Mouse (Mus musculus) kidney, postnatal 4 days (tissue): ENCODE data around the gene Dhh.

ENCODE experiments used
- DNase-seq, 2 experiments: peaks; one replicate each; pipeline ENCODE4 v3.0.0; 2021; ENCODE audit warnings: mixed read lengths in 2 of 2

Dhh gene

GRCm38 (mm10) chr15:98914903-98915302 is 16.6 kb upstream of the Dhh start:
- no peak for DNase-seq

GRCm38 (mm10) chr15:98904692-98905091 is 6.4 kb upstream of the Dhh start:
- DNase-seq = peak; percentile 68 to 72

DNA sequence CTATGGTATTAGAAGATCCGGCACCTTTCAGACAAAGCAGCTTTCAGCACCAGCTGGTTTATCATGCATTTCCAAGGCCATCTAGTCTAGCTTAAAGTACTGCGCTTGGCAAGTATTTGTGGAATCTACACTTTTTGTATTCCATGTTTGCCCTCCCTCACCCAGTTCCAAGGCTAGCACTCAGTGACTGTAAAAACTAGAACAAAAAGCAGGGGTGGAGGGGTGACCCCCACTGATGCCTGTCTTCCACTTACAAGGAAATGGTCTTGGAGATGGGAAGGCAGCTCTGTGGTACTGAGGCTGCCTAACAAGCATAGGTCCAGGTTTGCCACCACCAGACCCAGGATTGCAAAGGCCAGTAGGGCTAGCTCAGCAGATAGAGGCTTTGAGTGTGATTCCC is 4.3 kb upstream of the Dhh start:
- no peak for DNase-seq

DNA sequence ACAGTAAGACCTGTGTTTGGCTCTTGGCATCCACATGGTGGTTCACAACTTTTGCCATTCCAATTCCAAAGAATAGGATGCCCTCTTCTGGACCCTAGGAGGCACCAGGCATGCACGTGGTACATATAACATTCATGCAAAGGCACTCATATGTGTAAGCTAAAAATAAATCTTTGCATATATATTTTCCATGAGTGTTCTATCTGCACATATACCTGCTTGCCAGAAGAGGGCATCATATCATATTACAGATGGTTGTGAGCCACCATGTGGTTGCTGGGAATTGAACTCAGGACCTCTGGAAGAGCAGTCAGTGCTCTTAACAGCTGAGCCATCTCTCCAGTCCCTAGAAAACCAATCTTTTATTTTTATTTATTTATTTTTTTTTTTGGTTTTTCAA is 3.2 kb upstream of the Dhh start:
- DNase-seq = no peak

- peak; percentile 55 to 69 for DNase-seq
Measured at GRCm38 (mm10) chr15:98897495-98897894, 845 bp downstream of the Dhh start.

DNA sequence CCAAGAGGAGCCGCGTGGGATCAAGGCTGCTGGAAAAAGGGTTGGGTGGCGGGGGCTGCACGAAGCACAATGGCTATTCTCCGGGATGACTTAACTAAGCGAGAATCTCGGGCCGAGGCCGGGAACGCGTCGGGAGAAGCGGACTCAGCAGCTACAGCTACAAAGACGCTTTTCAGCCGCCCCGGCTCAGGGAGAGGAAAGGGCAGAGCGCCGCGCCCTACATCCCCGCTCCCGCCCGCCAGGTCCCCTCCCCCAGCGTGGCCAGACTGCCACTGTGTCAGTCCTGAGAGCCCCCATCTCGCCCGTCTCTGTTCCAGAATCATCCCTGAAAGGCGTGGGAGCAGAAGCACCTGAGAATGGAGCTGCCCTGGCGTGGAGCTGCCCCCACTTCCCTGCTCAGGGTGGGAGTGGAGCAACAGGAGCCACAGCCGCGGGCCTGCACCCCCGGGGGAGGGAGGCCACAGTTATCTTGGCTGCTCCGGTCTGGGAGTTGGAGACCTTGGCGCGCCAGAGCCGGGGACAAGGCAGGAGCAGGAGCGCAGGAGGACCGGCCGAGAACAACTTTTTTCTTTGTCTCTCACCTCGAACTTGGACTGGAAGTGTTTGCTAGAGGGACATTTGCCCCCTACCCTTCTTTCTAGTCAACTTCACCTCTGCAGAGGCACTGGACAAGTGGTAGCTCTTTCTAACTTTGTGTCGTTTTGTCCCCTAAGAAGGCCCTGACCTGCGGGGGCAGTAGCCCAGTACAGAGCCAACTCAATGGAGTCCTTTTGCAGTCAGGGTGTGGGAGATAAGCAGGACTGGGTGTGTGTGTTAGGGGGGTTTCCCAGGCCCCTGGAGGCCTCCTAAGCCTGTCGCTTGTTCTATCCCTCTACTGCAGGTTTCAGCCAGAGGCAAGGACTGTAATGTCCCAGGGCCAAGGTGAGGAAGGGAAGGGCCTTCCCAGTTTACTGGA is 2.4 kb downstream of the Dhh start:
- peak; percentile 62 to 75 for DNase-seq

DNA sequence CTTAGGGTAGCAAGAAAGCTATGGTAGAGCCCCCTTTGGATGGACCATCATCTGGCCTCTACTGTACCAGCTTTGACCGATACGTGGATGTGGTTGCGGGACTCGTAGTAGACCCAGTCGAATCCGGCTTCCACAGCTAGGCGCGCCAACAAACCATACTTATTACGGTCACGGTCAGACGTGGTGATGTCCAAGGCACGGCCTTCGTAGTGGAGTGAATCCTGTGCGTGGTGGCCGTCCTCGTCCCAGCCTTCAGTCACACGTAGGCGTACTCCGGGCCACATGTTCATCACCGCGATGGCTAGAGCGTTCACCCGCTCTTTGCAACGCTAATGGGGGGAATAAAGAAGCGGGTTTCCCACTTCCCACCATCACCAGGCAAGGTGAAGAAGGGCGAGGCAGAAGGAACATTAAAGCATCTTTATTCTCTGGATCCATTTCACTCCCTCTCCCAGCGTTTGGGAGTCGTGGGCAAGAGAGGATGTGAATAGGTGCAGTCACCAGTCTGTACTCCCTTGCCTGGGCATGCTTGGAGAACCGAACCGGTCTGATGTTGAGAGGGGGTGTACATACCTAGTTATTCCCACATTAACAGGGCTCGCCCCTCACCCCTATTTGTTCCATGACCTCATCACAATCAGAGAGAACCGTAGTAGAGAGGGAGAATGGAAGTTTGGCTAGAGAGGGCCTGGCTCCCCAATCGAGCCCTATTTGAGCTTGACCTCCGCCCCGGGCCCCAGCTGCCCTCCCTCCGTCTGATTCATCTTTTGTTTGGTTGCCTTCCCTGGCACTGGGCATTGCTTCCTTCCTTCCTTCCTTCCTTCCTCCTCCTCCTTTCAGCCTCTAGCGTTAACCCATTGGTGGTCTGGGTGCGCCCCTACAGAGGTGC is 3.4 kb downstream of the Dhh start:
- DNase-seq = peak in 1 of 2 experiments; percentile 24

- peak; percentile 57 to 73 for DNase-seq
Measured at GRCm38 (mm10) chr15:98893940-98894745, 4.2 kb downstream of the Dhh start, which contains the start of gene Rhebl1. Gene Rhebl1 (minus strand): TSS chr15:98894540.

GRCm38 (mm10) chr15:98893036-98893435 is 5.3 kb downstream of the Dhh start:
- DNase-seq = no peak

GRCm38 (mm10) chr15:98891907-98892606 is 6.3 kb downstream of the Dhh start:
- DNase-seq = peak; percentile 61 to 78

GRCm38 (mm10) chr15:98891198-98891742 is 7.1 kb downstream of the Dhh start:
- peak in 1 of 2 experiments; percentile 37 for DNase-seq

GRCm38 (mm10) chr15:98887526-98887925 is 10.8 kb downstream of the Dhh start:
- no peak for DNase-seq

GRCm38 (mm10) chr15:98886667-98887387 is 11.5 kb downstream of the Dhh start:
- no peak for DNase-seq

- DNase-seq = no peak
Measured at GRCm38 (mm10) chr15:98884106-98884505, 14.2 kb downstream of the Dhh start.

- no peak for DNase-seq
Measured at GRCm38 (mm10) chr15:98883661-98884060, 14.7 kb downstream of the Dhh start.

DNA sequence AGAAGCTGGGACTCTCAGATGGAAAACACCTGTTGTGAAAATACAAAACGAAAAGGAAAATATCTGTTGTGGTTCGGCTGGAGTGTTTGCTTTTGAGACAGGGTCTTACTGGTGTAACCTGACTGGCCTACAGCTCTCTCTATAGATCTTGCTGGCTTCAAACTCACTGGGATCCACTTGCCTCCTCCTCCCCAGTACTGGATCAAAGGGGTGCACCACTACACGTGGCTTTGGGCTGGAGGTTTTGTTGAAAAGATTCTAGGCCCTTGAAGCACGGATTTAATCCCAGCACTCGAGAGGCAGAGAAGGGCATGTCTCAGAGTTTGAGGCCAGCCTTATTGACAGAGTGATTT is 16.7 kb downstream of the Dhh start:
- DNase-seq = no peak

DNA sequence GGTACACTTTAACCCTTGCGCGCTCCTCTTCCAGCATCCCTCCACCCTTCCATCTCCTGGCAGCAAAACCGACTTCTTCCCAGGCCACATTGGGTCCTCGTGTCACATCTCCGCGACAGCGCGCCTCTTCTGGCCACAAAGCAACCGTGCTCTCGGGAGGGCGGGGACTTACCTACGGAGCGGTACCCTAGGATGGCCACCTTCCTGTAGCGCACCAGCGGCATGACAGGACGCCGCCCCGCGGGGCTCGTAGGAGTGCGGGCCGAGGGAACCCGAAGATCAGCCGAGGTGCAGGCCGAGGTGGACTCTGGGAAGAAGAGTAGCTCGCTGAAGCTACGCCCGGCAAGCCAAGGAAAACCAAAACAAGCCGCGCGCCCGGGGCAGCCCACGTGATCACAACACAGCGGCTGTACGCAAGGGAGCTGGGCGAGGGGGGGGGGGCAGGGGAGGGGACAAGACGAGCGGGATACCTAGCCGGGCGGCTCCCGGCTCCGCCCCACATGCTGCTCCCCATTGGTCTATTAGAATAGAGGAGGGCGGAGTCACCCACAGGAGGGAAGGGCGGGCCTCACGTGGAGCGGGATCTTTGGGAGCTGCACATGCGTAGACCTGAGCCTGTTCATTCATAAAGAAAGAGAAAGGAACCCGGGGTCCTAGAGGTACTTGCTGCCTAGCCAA is 17.2 kb downstream of the Dhh start:
- DNase-seq = peak; percentile 91 to 95

DNA sequence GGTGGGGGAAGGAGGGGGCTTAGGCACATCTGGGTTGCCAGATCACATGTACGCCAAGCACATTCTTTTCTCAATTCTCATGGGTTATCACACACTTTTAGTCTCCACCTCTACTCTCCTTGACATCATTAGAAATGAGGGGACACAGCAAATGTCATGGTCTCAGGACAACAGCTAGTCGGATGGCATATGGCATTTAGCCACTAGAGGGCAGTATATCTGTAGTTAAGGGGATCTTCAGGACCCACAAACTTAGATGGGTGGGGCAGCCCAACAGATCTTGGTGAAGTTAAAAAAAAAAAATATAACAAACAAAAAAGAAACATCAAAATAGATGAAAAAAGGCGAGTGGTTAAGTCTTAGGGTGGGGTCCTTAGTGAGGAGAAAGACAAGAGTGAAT is 21.0 kb downstream of the Dhh start:
- DNase-seq = peak; percentile 52 to 71

DNA sequence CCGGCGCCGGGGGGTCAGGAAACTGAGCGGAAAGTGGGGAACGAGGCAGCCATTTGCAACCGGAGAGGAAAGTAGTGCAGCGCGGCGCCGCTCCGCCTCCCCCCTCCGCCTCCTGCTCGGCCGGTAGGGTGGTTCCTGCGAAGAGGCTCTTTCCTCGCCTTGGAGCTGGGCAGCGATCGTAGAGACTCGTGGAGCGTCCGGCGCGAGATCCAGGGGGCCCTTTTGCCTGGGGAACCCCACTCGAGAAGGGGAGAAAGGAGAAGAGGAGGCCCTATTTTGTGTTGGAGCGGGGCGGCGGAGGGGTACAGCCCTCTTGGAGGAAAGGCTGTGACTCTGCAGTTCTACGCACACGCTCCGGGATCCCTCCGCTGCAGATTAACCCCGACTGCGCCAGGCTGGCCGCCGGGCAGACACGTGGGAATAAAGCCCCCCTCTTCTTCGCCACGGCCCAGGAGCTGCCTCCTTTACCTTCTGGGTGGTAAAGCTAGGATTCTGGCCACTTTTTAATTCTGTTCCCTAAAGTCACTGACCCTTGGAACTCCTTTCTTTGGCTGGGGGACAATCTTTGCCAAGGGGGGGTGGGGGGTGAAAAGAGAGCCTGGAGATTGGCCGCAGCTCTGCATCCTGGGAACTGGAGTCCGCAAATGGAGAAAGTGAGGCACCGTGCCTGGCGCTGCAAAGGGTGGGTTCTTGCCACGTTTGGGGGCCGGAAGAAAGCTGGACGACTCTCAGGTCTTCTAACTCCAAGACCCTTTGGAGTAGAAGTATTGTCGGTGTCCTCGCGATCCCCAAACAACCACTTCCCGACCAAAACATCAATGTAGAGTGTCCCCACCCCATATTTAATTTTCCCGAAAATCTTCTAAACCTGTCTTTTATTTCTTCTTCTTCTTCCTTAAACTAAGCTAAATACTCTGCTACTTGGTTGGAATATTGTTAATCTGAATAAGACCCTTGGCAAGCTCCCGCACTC is 26.1 kb downstream of the Dhh start:
- DNase-seq = peak; percentile 94 to 97
